Mouse (Mus musculus) hindbrain, embryonic 14.5 days (tissue): ENCODE data around the gene Wdr18. TPM values are rescaled to one million over a fixed set of nuclear protein-coding genes. Genes with fewer than 3 reads are reported as not detected.

Experiments
- polyA plus RNA-seq: library from polyadenylated mRNA; unstranded; fragments of >200 nt; fragmentation: Nextera tagmentation; extraction: Ambion mirVana; gene quantifications from 2 replicates; pipeline ENCODE4 v1.2.1, GENCODE M21; 2014

Gene Wdr18
- polyA plus RNA-seq, 1 experiment from 2014 or later, result 91.8 TPM

Other genes starting within 250 kb of the Wdr18 start
- gene Hcn2, start 243.5 kb upstream of the Wdr18 start, polyA plus RNA-seq, result 2.9 and 4.3 TPM in 2 replicates
- gene Polrmt, start 213.6 kb upstream of the Wdr18 start, polyA plus RNA-seq, result 32.8 and 36.5 TPM in 2 replicates
- gene Fgf22, start 205.1 kb upstream of the Wdr18 start, polyA plus RNA-seq, result 1.4 and 1.6 TPM in 2 replicates
- gene Rnf126, start 193.2 kb upstream of the Wdr18 start, polyA plus RNA-seq, result 92.8 and 96.7 TPM in 2 replicates
- 1.6 and 2.2 TPM in 2 replicates for gene Fstl3, start 182.9 kb upstream of the Wdr18 start, polyA plus RNA-seq
- 0.08 and 0.29 TPM in 2 replicates for gene Prss57, start 169.2 kb upstream of the Wdr18 start, polyA plus RNA-seq
- 240 and 247 TPM in 2 replicates for gene Palm, start 166.6 kb upstream of the Wdr18 start, polyA plus RNA-seq
- 0.08 and 0.74 TPM in 2 replicates for gene Misp, start 139.2 kb upstream of the Wdr18 start, polyA plus RNA-seq
- gene Ptbp1, start 105.7 kb upstream of the Wdr18 start, polyA plus RNA-seq, result 59.5 and 62.6 TPM in 2 replicates
- 10.1 and 12.8 TPM in 2 replicates for gene Prtn3, start 85.7 kb upstream of the Wdr18 start, polyA plus RNA-seq
- 288 and 294 TPM in 2 replicates for gene Plppr3, start 85.5 kb upstream of the Wdr18 start, polyA plus RNA-seq
- gene Elane, start 73.9 kb upstream of the Wdr18 start, polyA plus RNA-seq, result 0.47 TPM in 1 of 2 replicates, not detected in the other
- not detected in 2 replicates for gene Cfd, start 69.3 kb upstream of the Wdr18 start, polyA plus RNA-seq
- gene Med16, start 51.2 kb upstream of the Wdr18 start, polyA plus RNA-seq, result 42.0 and 42.5 TPM in 2 replicates
- 1.1 TPM in 1 of 2 replicates, not detected in the other for gene Gm26602, start 49.3 kb upstream of the Wdr18 start, polyA plus RNA-seq
- 1.7 and 2.6 TPM in 2 replicates for gene Kiss1r, start 43.2 kb upstream of the Wdr18 start, polyA plus RNA-seq
- gene R3hdm4, start 38.9 kb upstream of the Wdr18 start, polyA plus RNA-seq, result 228 and 232 TPM in 2 replicates
- 3.4 and 3.8 TPM in 2 replicates for gene Arid3a, start 33.1 kb upstream of the Wdr18 start, polyA plus RNA-seq
- 0.30 and 0.33 TPM in 2 replicates for gene Grin3b, start 10.6 kb downstream of the Wdr18 start, polyA plus RNA-seq
- 22.6 and 22.8 TPM in 2 replicates for gene Tmem259, start 24.2 kb downstream of the Wdr18 start, polyA plus RNA-seq
- 28.4 and 37.6 TPM in 2 replicates for gene Cnn2, start 28.4 kb downstream of the Wdr18 start, polyA plus RNA-seq
- 4.1 and 4.5 TPM in 2 replicates for gene Abca7, start 36.3 kb downstream of the Wdr18 start, polyA plus RNA-seq
- gene Arhgap45, start 56.5 kb downstream of the Wdr18 start, polyA plus RNA-seq, result 1.1 and 1.7 TPM in 2 replicates
- gene Polr2e, start 79.6 kb downstream of the Wdr18 start, polyA plus RNA-seq, result 142 and 150 TPM in 2 replicates
- gene Gpx4, start 87.0 kb downstream of the Wdr18 start, polyA plus RNA-seq, result 556 and 557 TPM in 2 replicates
- gene Sbno2, start 145.4 kb downstream of the Wdr18 start, polyA plus RNA-seq, result 12.3 and 12.6 TPM in 2 replicates
- gene Stk11, start 155.7 kb downstream of the Wdr18 start, polyA plus RNA-seq, result 20.2 and 24.6 TPM in 2 replicates
- gene Atp5d, start 178.5 kb downstream of the Wdr18 start, polyA plus RNA-seq, result 469 and 505 TPM in 2 replicates
- gene Cbarp, start 180.7 kb downstream of the Wdr18 start, polyA plus RNA-seq, result 93.4 and 96.4 TPM in 2 replicates
- gene Midn, start 188.1 kb downstream of the Wdr18 start, polyA plus RNA-seq, result 44.1 and 54.4 TPM in 2 replicates
- 203 and 252 TPM in 2 replicates for gene Cirbp, start 205.8 kb downstream of the Wdr18 start, polyA plus RNA-seq
- gene 1600002K03Rik, start 212.8 kb downstream of the Wdr18 start, polyA plus RNA-seq, result 7.0 and 7.7 TPM in 2 replicates
- gene Efna2, start 219.3 kb downstream of the Wdr18 start, polyA plus RNA-seq, result 25.9 and 26.2 TPM in 2 replicates